Mouse (Mus musculus) adrenal gland (tissue): ENCODE measurements around the gene Llcfc1.

ENCODE experiments used
- intact Hi-C: fragments of 180-260 bp; cut with DNase I; formaldehyde crosslinking; loops from one replicate; pipeline ENCODE4 v1.15.1; 2025
- long read RNA-seq, 2 experiments: library from polyadenylated mRNA; unstranded; transcript quantifications; one replicate each; pipeline ENCODE4 v2.0.0; 2020; ENCODE audit warnings: borderline replicate concordance in 1 of 2; ENCODE audit not compliant: insufficient replicate concordance in 1 of 2

Gene Llcfc1
- long read RNA-seq, experiment 1, result 0 reads
- long read RNA-seq, experiment 2, result 0 reads

DNA sequence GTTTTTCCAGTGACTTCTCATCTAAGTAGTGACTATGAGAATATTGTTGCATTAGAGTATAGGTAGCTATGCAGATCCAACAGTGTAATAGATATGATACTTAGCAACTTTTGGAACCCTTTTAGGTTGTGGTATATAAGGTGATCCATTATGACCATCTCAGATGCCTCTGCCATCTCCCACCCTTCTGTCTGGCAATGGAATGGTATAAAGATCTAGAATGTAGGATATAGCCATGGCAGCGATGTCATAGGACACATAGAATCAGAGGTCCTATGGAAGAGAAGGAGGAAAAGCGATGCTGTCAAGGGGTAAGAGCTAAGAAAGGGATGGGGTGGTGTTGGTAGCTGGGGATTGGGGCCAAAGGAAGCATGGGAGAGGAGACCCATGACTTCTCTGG is at the start of gene Llcfc1:
Gene Llcfc1, plus strand, starts transcription at position 301 of the 400 bp plus-strand sequence.
- intact Hi-C loops, result no loop called here

DNA sequence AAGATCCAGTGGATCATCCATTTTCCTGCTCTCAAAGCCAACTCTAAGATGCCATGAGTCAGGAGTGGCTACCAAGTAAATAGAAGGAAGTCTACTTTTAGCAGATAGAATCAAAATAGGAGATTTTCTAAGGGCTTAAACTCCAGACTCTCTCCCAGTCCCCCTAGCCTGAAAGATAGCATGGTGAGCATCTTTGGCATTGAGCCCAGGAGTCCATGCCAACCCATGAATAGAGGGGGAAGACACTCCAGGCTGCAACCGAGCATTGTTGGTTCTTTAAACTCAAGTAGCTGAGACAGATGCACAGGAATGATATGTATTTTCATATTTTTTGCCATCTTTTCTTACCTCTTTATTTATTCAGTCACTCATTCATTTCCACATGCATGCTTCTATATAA is 49.0 kb upstream of the Llcfc1 start:
- intact Hi-C loops, result no loop called here

DNA sequence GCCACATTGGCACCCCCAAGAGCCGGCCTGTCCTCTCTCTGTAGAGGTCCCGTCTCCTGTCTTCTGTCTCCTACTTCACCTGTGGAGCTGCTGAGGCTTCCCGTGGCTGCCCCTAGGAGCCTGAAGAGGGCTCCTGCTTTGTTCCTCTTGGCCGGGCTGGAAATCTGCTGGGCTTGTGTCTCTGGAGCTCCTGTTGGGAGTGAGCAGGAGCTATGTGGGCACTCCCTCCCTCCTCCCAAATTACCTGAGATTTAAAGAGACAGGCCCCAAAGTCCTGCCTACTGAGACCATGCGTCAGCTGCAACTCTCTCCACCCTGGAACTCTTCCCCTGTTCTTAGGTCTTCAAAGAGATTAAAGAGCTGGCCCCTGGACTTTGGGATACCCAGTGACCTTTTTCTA is 48.1 kb upstream of the Llcfc1 start, which contains the start of gene Trpv6:
Gene Trpv6, minus strand, starts transcription at position 228 of the 400 bp plus-strand sequence.
- intact Hi-C loops, result no loop called here

DNA sequence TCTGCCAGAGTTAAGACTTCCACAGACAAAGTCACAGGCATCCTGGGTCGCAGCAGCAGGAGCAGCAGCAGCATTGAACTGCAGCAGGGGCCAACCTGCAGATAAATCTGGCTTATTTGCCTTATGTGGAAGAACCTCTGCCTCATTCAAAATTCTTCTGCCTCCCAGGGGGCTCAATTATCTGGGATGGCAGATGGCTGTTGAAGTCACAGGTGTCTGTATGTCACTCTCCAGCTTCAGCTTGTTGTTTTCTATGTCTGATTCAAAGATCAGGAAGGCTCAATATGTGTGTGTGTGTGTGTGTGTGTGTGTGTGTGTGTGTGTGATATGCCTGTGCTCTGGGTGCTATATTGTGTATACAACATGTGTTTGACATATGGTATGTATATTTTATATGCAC is 46.8 kb upstream of the Llcfc1 start:
- intact Hi-C loops, result no loop called here

DNA sequence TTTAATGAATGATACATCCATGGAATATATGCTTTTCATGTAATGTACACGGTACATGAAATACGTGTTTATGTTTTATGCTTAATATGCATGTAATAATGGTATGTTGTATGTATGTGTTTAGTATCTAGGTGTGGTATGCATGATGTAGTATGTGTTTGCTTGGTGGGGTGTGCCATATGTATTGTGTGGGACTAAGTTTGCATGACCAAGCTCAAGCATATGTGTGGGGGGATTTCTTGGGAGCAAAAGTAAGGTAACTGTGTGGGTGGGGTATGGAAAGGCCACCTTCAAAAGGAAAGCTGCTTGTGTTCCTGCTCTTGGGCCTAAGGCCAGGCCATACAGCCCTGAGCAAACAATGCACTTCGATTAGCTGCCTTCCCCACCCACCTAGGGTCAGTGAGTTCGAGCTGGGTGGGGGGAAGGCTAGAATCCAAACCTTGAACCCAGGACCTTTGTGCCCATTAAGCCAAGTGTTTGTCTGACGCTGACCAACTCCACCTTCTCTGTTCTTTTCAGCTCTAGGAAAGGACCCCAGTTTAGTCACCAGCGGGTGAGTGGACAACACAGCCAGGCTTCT is 46.2 kb upstream of the Llcfc1 start:
- intact Hi-C loops, result no loop called here

DNA sequence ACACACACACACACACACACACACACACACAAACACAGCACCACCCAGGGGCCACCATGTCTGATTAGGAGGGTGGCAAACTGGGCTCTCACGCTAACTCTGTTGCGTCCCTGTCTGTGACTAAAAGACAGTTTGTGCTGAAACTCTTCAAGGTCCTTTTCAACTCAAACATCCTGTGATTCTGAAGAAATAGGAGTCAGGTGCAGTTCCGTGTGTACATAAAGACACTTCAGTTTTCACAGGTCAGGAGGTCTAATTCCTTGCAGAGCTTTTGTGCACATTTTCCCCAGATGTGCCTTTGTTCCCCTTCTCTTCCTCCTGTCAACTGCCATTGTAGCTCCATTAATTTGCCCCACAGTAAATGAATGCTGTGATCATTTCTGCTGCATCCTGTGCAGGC is 43.8 kb upstream of the Llcfc1 start:
- intact Hi-C loops, result no loop called here

DNA sequence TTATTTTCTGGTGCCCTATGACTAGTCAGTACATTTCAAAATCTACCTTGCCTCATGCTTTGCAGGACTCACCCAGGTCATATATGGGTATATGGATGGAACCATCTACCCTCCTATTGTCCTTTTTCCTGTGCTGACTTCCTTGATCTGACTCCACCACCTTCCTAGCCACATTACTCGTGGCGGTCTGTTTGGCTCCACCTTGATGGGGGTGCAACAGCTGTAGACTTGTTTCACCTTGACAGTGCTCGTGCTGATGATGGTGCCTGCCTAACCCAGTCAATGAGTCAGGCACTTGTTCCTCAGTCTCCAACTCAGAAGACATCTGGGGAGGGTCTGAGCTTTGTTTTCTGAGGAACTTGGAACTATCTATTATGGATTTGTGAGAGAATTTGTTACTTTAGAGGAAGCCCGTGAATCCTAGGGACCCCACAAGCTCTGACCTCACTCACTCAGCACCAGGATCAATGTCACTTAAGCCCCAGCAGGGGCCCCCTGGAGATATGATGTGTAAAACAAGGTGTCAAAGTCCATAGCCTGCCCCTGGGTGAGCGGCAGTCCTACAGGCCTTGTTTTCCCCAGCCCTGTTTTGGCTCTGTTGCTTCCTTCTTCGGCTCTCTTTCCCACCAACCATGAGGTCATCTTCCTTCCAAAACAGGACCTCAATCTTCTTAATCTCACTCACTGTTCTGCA is 42.9 kb upstream of the Llcfc1 start:
- intact Hi-C loops, result no loop called here

DNA sequence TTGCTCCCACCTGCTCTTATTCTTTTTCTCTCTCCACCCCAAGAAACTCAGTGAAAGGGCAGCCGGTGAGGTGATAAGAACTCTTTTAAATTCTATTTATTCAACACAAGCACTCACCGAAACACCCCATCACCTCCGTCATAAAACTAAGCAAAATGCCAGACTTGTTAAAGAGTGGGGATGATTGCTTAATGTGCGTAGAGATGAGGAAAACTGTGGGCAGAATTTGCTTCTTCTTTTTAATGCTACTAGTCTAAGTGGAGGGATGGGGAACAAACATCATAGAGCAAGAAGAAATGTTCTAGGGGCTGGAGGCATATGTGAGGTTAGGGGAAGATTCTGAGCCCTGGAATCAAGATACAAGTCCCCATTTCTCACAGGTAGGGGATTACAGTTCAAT is 41.5 kb upstream of the Llcfc1 start:
- intact Hi-C loops, result no loop called here

DNA sequence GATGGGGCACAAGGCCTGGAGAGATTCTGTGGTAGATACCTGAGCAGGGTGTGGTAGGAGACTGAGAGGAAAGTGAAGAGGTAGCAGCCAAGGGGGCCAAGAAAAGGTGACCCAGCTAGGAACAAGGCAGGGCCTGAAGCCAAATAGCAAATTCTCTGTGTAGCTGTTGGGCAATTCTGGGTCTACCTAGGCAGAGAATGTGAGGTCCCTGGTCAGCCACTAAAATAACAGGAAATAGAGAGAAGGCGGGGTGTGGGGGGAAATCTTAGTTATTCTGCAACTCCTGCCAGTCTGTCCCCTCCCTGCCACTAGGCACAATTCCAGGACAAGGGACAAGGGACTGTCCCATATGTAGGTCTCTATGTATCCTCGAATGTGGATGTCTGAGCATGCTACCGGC is 41.0 kb upstream of the Llcfc1 start:
- intact Hi-C loops, result no loop called here

DNA sequence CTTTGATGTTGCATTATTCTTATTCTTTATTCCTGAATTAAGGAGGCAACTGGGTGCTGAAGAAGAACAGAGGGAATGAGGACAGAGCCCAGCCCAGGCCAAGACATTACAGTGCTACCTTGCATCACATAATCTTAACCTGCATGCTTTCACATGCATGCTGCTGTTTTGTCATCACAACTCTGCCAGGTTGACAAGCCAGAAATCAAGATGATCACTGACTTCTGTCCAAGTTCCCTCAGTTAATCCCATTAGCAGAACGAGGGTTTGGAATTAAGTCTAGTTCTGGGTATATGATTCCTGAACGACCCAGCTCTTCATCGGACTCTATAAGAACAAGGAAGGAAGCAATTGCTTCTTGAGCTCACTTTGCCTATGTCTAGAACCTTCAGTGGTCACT is 38.0 kb upstream of the Llcfc1 start:
- intact Hi-C loops, result no loop called here

DNA sequence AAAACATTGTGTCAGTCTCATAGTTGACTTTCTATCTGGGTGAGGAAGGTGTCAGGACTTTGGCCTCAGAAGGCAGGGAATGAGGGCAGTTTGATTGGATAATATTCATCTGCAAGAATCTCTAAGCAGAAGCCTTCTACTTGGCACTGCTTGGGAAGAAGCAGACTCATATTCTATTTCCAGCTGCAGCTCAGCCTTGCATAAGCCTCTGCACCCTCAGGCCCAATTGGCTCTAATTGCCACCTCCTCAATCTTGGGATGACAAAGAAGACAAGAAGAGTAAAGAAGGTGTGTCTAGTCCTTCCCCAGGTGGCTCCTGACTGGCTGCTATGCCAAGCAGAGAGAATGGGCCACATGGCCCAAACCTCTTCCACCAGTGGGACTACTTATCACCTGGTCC is 37.6 kb upstream of the Llcfc1 start:
- intact Hi-C loops, result no loop called here

DNA sequence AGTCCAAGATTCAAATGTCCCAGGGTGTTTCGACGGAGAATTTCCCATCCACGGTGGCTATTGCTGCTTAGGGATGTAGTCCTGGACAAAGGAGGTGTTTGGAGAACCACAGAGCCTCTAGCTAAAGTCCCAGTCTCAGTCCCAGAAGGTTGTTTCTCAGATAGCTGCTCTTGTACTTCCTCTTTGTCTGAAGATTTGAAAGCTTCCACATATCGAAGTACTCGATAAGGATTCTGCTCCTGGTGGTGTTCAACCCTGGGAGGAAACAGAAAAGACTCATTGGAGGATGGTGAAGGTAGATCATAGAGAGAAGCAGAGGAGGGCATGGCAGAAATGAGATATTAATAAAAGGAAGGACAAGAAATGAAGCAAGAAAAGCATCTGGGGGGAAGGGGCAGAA is 31.1 kb upstream of the Llcfc1 start:
- intact Hi-C loops, result no loop called here

DNA sequence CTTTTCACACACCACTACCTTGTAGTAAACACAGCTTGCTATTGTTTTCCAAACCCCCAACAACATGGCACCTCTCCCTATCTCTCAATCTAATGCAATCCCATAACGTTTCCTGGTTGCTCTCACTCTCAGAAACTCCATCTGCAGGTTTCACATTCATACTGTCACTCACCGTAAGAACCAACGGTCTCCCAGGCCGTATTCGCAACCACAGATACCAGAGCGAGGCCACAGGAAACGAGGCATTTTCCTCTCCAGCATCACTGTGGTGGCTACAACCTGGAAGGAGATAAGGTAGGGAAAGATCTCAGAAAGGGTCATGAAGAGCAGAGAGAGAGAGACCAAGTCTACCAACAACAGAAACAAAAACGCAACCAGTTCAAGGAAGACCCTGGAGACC is 29.6 kb upstream of the Llcfc1 start:
- intact Hi-C loops, result no loop called here

DNA sequence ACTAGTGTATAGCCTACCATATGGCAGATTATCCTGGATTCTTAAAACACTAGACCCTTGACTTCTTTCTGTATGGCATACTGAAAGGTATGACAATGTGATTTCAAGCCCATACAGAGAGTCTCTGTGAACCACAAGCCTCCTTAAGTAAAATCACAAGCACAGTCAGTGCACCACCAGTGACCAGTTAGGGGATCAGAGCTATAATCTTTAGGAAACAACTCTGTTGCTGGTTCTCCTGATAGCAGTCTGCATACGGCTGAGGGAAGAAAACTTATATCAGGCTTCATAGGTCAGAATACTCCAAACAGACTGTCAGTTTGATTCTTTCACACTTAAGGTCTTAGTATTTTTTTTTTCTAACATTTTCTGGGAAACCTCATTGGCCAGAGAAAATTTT is 25.7 kb upstream of the Llcfc1 start:
- intact Hi-C loops, result no loop called here

DNA sequence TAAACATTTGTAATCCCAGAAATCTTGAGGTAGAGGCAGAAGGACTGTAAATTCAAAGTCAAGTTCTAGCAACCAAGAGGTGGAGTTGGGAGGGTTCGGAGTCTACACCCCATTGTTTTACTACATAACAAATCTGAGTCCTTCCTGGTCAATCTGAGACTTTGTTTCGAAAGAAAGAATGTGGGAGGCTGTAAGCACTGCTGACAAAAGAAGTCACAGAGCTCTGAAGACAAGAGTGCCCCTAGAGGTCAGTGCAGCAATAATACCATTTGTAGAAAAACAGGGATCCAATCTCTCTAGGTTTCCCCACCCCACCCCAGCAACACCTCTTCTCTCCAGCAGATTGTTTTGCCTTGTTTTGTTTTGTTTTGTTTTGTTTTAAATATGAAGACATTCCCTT is 21.9 kb upstream of the Llcfc1 start:
- intact Hi-C loops, result no loop called here

DNA sequence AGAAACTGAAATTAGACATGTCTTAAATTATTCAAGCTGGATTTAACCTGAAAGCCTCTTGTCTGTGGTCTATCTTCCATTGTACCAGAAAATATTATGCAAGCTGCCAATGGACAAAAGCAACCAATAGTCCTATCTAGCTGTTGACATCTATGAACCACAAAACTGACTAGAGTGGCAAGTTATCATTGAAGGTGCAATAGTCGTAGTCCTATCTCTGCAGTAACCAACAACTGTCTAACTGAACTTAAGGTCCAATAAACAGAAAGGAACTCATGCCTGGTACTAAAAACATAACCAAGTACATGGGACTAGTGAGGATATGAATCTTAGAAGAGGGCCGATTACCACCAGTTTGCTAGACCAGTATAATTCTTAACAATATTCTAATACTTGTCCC is 7.7 kb upstream of the Llcfc1 start:
- intact Hi-C loops, result no loop called here

DNA sequence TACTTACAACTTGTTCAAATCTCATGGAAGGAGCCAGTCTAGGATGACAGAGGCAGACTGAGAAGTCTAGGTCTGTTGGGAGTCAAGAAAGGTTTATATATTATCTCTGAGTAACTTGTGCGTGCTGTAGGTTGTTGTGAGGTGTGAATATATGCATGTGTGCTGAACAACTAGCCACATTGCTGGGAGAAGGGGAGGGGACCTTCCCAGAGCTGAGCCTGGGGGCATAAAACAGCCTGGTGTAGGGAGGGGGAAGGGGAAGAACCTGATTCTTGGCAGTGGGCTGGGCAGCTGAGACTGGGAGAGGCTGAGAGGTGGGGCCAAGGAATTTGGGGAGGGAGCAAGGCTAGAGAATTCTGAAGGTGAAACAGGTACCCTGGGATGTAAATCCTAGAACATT is 3.6 kb upstream of the Llcfc1 start, which contains the start of gene Trpv5:
Gene Trpv5, minus strand, starts transcription at position 101 of the 400 bp plus-strand sequence.
- intact Hi-C loops, result no loop called here

DNA sequence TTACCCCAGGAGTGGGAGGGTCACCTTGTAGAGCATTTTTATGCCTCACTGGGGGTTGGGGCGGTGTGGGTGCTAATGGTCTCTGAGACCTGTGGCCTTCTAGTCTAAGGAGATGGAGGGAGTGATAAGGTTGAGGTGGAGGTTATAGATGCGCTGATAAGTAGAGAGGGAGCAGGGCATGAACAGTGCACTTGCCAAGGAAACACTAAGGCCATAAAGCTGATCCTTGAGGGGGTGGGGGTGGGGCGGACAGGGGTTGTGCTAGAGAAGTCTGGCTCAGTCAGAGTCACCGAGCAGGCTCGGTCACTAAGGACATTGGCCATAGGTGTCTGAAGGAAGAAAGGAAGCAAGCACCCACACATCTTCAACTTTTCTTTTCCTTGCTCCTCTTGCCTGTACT is 2.6 kb upstream of the Llcfc1 start:
- intact Hi-C loops, result no loop called here

DNA sequence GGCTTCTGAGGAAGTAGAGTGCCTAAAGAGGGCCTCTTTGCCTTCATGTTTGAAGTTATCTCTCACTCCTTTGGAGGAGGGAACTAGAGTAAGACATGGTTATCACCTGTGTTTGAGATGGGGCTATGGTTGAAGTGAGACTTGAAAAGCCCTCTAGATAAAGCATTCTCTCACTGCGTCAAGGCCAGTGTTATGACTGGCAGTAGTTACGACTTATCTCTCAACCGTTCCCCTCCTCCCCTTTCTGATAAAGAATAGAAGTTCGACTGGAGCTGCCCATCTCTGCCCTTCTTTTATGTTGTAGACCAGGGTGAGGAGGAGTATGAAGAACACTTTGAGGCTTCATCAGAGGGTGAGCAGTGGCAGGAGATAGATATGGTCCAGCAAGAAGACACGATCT is 680 bp downstream of the Llcfc1 start:
- intact Hi-C loops, result no loop called here

DNA sequence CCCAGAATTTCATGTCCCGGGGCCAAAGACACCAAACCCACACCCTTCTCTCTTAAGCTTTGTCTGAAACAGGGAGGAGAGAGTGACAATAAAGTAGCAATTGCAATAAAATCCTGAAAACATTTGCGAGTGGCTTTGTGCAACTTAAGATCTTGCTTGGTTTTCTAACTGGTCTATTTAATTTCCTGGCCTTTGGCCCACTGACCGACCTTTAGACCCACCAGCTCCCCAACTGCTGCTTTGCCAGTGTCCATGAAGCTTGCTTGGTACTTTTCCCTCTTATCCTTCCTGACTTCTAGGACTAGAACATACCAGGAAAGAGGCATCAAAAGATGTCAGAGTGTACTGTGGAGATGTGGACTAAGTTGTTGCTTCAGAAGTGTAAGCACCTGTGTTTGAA is 1.4 kb downstream of the Llcfc1 start:
- intact Hi-C loops, result no loop called here

DNA sequence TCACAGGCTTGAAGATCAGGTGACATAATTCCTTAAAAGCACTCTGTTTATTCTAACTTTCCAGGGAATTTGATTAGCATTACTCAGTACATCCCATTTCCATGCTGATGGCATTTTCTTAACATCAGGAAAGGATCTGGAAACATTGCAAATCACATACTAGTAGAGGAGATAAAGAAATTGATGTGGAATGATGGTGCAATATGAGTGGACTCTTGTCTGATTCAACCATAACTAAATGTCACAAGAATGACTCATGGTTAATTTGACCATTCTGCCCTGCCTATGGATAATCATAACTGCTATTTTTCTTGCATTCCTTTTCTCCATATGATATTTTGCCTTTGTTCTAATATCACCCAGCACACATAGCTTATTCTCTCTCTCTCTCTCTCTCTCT is 8.0 kb downstream of the Llcfc1 start:
- intact Hi-C loops, result no loop called here

DNA sequence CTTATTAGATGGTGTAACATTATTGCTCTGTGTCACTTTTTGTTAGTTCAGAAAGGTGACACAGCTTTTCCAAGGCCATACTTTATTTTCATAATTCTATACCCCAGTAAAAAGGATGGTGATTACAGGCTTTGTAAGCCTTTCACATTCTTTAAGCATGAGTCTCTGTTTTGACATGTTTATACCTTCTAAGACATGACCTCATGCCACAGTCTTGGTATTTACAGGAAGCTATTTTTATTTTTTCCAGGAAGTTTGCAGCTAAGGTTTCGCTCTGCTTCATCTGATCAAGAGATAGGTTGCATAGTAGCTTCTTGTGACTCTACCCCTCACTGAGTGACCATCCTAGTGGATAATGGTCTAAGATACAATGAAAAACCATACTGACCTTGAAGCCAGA is 10.2 kb downstream of the Llcfc1 start:
- intact Hi-C loops, result no loop called here

DNA sequence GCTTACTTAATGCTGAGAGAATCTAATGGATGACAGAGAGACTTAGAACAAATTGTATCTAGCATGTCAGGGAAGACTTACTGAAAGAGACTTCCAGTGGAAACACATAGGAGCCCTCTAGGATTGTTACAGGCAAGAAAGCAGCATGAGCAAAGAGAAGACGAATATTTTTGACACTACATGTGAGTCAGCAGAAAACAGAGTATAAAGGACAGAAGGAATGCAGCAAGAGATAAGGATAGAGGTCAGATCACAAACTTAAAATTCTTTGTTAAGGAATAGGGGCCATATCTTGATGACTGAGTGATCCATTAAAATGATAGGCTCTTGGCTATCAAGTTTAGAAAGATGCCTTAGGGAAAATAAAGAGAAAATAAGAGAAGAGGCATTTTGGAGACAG is 17.0 kb downstream of the Llcfc1 start:
- intact Hi-C loops, result no loop called here
